Mouse (Mus musculus) heart, postnatal 25 days (tissue): Measurements from ENCODE around the gene Myd88. TPM values are rescaled to one million over a fixed set of nuclear protein-coding genes. Genes with fewer than 3 reads are reported as not detected.
"Not testable (repeated sequence)": the region's sequence is repeated elsewhere in the genome, so short reads cannot be mapped to it uniquely, and the experiment has no call there.

Experiments
- DNase-seq: peaks from one replicate; pipeline ENCODE4 v3.0.0; 2022; ENCODE audit warnings: low spot score
- intact Hi-C: fragments of 180-260 bp; cut with DNase I; formaldehyde crosslinking; loops from one replicate; pipeline ENCODE4 v1.15.1; 2025
- total RNA-seq, 2 experiments: library from RNA; stranded (reverse); gene quantifications; 2 replicates each; pipeline ENCODE4 v1.2.3; 2021

Myd88 gene
- total RNA-seq, result 10 to 100 TPM; 12.2 to 14.3 TPM

- intact Hi-C loops, result loop anchor here (2.0 kb wide), 1 partner anchor 18 kb away; the partner anchor contains the start of gene Oxsr1
- DNase-seq, result peak; percentile 97
These were observed at the start of gene Myd88 for GRCm38 (mm10) chr9:119340909-119341816. TSS of gene Myd88 (minus strand) at chr9:119341411.

- DNase-seq, result no peak
- intact Hi-C loops, result no loop called here
These were observed 49.0 kb upstream of the Myd88 start for GRCm38 (mm10) chr9:119390214-119390613.

GRCm38 (mm10) chr9:119388956-119389355, 47.7 kb upstream of the Myd88 start:
- intact Hi-C loops, result no loop called here
- no peak for DNase-seq

GRCm38 (mm10) chr9:119382603-119383002, 41.4 kb upstream of the Myd88 start:
- intact Hi-C loops, result no loop called here

GRCm38 (mm10) chr9:119378231-119378630, 37.0 kb upstream of the Myd88 start:
- intact Hi-C loops, result no loop called here
- no peak for DNase-seq

More at GRCm38 (mm10) chr9:119382603-119383002, 41.4 kb upstream of the Myd88 start:
- DNase-seq, result no peak

GRCm38 (mm10) chr9:119375556-119375955, 34.3 kb upstream of the Myd88 start:
- intact Hi-C loops, result no loop called here
- no peak for DNase-seq

- no peak for DNase-seq
- intact Hi-C loops, result no loop called here
These were observed 33.8 kb upstream of the Myd88 start for GRCm38 (mm10) chr9:119375008-119375407.

GRCm38 (mm10) chr9:119371251-119371650, 30.0 kb upstream of the Myd88 start:
- DNase-seq, result no peak

GRCm38 (mm10) chr9:119370770-119371169, 29.6 kb upstream of the Myd88 start:
- intact Hi-C loops, result not testable (repeated sequence)

More at GRCm38 (mm10) chr9:119371251-119371650, 30.0 kb upstream of the Myd88 start:
- intact Hi-C loops, result no loop called here

GRCm38 (mm10) chr9:119368367-119368766, 27.2 kb upstream of the Myd88 start:
- intact Hi-C loops, result no loop called here
- DNase-seq, result no peak

More at GRCm38 (mm10) chr9:119370770-119371169, 29.6 kb upstream of the Myd88 start:
- DNase-seq, result not testable (repeated sequence)

GRCm38 (mm10) chr9:119365284-119365683, 24.1 kb upstream of the Myd88 start, which contains the start of gene Slc22a14:
TSS of gene Slc22a14 (minus strand) at chr9:119365553.
- DNase-seq, result no peak

GRCm38 (mm10) chr9:119363229-119363628, 22.0 kb upstream of the Myd88 start:
- intact Hi-C loops, result no loop called here
- DNase-seq, result no peak

More at GRCm38 (mm10) chr9:119365284-119365683, 24.1 kb upstream of the Myd88 start, which contains the start of gene Slc22a14:
- intact Hi-C loops, result no loop called here

- intact Hi-C loops, result no loop called here
- no peak for DNase-seq
These were observed 20.2 kb upstream of the Myd88 start for GRCm38 (mm10) chr9:119361416-119361815.

- intact Hi-C loops, result loop anchor here (5.0 to 10.0 kb wide), 2 partner anchors 39 to 113 kb away; no protein-coding TSS in a partner anchor
- no peak for DNase-seq
These were observed 16.8 kb upstream of the Myd88 start for GRCm38 (mm10) chr9:119358058-119358429.

GRCm38 (mm10) chr9:119357331-119358057, 16.3 kb upstream of the Myd88 start, which contains the start of gene Xylb:
TSS of gene Xylb (plus strand) at chr9:119357381.
- DNase-seq, result peak; percentile 78
- intact Hi-C loops, result loop anchor here (2.0 to 10.0 kb wide), 3 partner anchors 40 to 113 kb away; no protein-coding TSS in a partner anchor

- no peak for DNase-seq
- intact Hi-C loops, result loop anchor here (1.0 to 10.0 kb wide), 4 partner anchors 13 to 111 kb away; no protein-coding TSS in a partner anchor
These were observed 14.7 kb upstream of the Myd88 start for GRCm38 (mm10) chr9:119355943-119356342.

GRCm38 (mm10) chr9:119353926-119354325, 12.7 kb upstream of the Myd88 start:
- intact Hi-C loops, result loop anchor here (2.0 to 10.0 kb wide), 2 partner anchors 109 to 197 kb away; partner anchors contain the start of gene Acaa1b
- DNase-seq, result no peak

GRCm38 (mm10) chr9:119352060-119352459, 10.8 kb upstream of the Myd88 start:
- intact Hi-C loops, result loop anchor here (2.0 to 10.0 kb wide), 2 partner anchors 107 to 195 kb away; partner anchors contain the start of gene Acaa1b
- DNase-seq, result peak; percentile 29

- intact Hi-C loops, result loop anchor here (10.0 kb wide), 1 partner anchor 106 kb away; no protein-coding TSS in a partner anchor
- DNase-seq, result no peak
These were observed 9.9 kb upstream of the Myd88 start for GRCm38 (mm10) chr9:119350947-119351705.
